In genomic region chr1:92079982-92080537, GRCm38 (mm10) we compare ENCODE assay signal across 8 mouse cellular contexts.
DNase-seq lines count a peak whose midpoint lies in the region; ATAC-seq lines count a peak whose summit lies in the region.
"Had no signal": no experiment of that assay in that cellular context is flagged by ENCODE, and none has a peak within 500 bp of the region (broad histone marks: within the 10 kb centered on the region; RNA-seq: fewer than 3 reads in every experiment).

No protein-coding gene starts in this region.

- peak; percentile 91 for DNase-seq in 416B (ENCODE audit: low read depth)
- peak; percentile 81 to 85 for DNase-seq in natural killer cell, adult 2 months (ENCODE audit: low spot score in 2 of 2)
- DNase-seq in frontal cortex, postnatal 36 days (ENCODE audit: low spot score in 2 of 2): no peak
- no peak for DNase-seq in ovary, postnatal 36 days (ENCODE audit: low spot score)
- no peak for DNase-seq in right cerebral cortex, postnatal 4 days
- DNase-seq: adrenal gland, postnatal 10 days had no signal

- peak; percentile 86 for ATAC-seq in CD4-positive, CD25-positive, alpha-beta regulatory T cell, adult 4 months
- peak; percentile 88 for ATAC-seq in inflammation-experienced regulatory T-cells, adult 6 months

Comparison
In these comparisons a context has a peak if more than half of its experiments do, and no peak if none do; other contexts are left out.
1. DNase-seq: peak in 416B (single experiment) and natural killer cell, adult 2 months (2 of 2); none in frontal cortex, postnatal 36 days (0 of 2), ovary, postnatal 36 days (single experiment) and right cerebral cortex, postnatal 4 days (single experiment).